Mouse (Mus musculus) midbrain, postnatal 0 days (tissue): Measurements from ENCODE around the gene Gxylt2. TPM values are rescaled to one million over a fixed set of nuclear protein-coding genes. Genes with fewer than 3 reads are reported as not detected.

Experiments
- ATAC-seq: fragments of 200-750 bp; cut with Nextera tagmentation; 2 replicates; pipeline ENCODE4 v1.8.0; 2017; ENCODE audit warnings: moderate number of reproducible peaks, mild to moderate bottlenecking, moderate TSS enrichment, moderate library complexity; ENCODE audit not compliant: low FRiP score
- DNase-seq: peaks from one replicate; pipeline ENCODE4 v3.0.0-alpha.2; 2015; ENCODE audit warnings: low spot score
- H3K27ac ChIP-seq: fragments of 300-500 bp; sonication (generic); 2 replicates; pipeline ENCODE4 v1.5.1; 2014; ENCODE audit warnings: low read depth, mild to moderate bottlenecking, low read length, mixed read lengths
- H3K27me3 ChIP-seq: fragments of 300-500 bp; sonication (generic); 2 replicates; pipeline ENCODE4 v1.6.1; 2014; ENCODE audit warnings: low read length, control low read depth, mixed read lengths; ENCODE audit not compliant: insufficient read depth
- H3K36me3 ChIP-seq: fragments of 300-500 bp; sonication (generic); 2 replicates; pipeline ENCODE4 v1.6.1; 2014; ENCODE audit warnings: low read length, control low read depth, mixed read lengths; ENCODE audit not compliant: insufficient read depth
- H3K4me1 ChIP-seq: fragments of 300-500 bp; sonication (generic); 2 replicates; pipeline ENCODE4 v1.6.1; 2014; ENCODE audit warnings: mild to moderate bottlenecking, control low read depth, antibody characterized with exemption, low read length, mixed read lengths; ENCODE audit not compliant: insufficient read depth
- H3K4me2 ChIP-seq: fragments of 300-500 bp; sonication (generic); 2 replicates; pipeline ENCODE4 v1.6.1; 2014; ENCODE audit warnings: low read depth, mild to moderate bottlenecking, low read length, mixed read lengths; ENCODE audit not compliant: poor library complexity, severe bottlenecking
- H3K4me3 ChIP-seq: fragments of 300-500 bp; sonication (generic); 2 replicates; pipeline ENCODE4 v1.5.1; 2014; ENCODE audit warnings: low read depth, mild to moderate bottlenecking, low read length, moderate library complexity
- H3K9ac ChIP-seq: fragments of 300-500 bp; sonication (generic); replicated peaks from 2 replicates; pipeline ENCODE4 v1.6.1; 2014; ENCODE audit warnings: mild to moderate bottlenecking, low read length, moderate library complexity, mixed read lengths; ENCODE audit not compliant: poor library complexity, severe bottlenecking
- H3K9me3 ChIP-seq: fragments of 300-500 bp; sonication (generic); 2 replicates; pipeline ENCODE4 v1.6.1; 2016; ENCODE audit warnings: low read length, control low read depth
- CTCF ChIP-seq: IDR thresholded peaks from 2 replicates; pipeline ENCODE4 v1.5.1; 2016; ENCODE audit warnings: antibody characterized with exemption, mild to moderate bottlenecking
- WGBS: fragments of 180-500 bp; shearing (Covaris S2); extraction: QIAGEN DNeasy Blood & Tissue Kit; methylation state at CpG from one replicate; pipeline ENCODE4 v1.1.7; 2014; 5-methylcytosine and 5-hydroxymethylcytosine counted together
- polyA plus RNA-seq: library from polyadenylated mRNA; unstranded; fragments of >200 nt; fragmentation: Nextera tagmentation; extraction: Ambion mirVana; gene quantifications from 2 replicates; pipeline ENCODE4 v1.2.1, GENCODE M21; 2015
- total RNA-seq: library from RNA; depleted of rRNA; stranded (reverse); fragments of >200 nt; gene quantifications from 2 replicates; pipeline ENCODE4 v1.2.3, GENCODE M21; 2014

Gxylt2 gene
- total and polyA plus RNA-seq, 2 experiments from 2014 or later = 2.0 to 3.1 TPM

DNA sequence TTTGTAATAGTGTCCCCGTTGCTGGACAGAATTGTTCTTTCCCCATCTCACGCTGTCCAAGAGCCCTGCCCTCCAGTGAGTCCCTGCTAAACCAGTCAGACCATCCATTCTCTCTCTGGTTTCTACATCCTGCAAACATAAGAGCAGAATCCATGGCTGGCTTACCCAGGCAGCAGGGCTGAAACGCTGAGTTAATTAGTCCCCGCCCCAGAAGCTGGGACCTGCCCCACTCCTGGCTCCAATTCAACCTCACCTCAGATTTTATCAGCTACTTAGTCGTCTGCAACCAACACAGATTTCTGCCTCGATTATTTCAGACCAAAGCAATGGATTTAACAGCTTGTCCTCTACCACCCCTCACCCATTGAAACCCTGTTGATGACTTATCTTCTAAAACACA, 91.3 kb downstream of the Gxylt2 start:
- peak; percentile 5 for DNase-seq

DNA sequence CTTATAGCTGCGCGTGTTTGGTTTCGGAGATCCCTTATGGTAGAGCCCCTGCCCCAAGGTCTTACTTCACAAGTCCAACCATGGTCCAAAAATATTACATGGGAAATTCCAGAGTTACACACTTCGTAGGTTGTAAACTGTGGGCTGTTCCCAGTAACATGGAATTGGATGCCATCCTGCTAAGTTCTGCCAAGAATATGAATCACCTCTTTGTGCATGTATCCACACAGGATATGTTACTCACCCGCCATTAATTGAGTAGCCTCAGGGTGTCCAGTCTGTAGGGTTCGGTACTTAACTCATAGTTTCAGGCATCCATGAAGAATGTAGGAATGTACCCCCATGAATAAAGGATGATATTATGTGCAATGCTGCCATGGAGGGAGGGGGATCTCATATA, 94.8 kb downstream of the Gxylt2 start:
- no peaks in the 10 kb centered on the region for H3K4me1 ChIP-seq
- WGBS = 92% methylated on average over 6 of the region's 6 CpGs
- no peaks in the 10 kb centered on the region for H3K36me3 ChIP-seq
- ATAC-seq (no peak), DNase-seq (no peak)
- no peaks in the 10 kb centered on the region for H3K9me3 ChIP-seq
- H3K4me2 ChIP-seq = no peak overlapping the region
- H3K27ac ChIP-seq = no peak overlapping the region
- no peak for TF ChIP-seq CTCF
- no peak overlapping the region for H3K4me3 ChIP-seq
- H3K27me3 ChIP-seq = no peaks in the 10 kb centered on the region
- H3K9ac ChIP-seq = no peak overlapping the region

More for the DNA sequence above, 91.3 kb downstream of the Gxylt2 start:
- H3K4me1 ChIP-seq = no peaks in the 10 kb centered on the region
- no peak overlapping the region for H3K27ac ChIP-seq
- no peaks in the 10 kb centered on the region for H3K27me3 ChIP-seq
- no peak for ATAC-seq
- H3K9ac ChIP-seq = no peak overlapping the region
- no peak overlapping the region for H3K4me2 ChIP-seq
- H3K4me3 ChIP-seq = no peak overlapping the region
- H3K9me3 ChIP-seq = no peaks in the 10 kb centered on the region
- TF ChIP-seq CTCF = no peak
- WGBS = 61% methylated on average over 6 of the region's 6 CpGs
- no peaks in the 10 kb centered on the region for H3K36me3 ChIP-seq

DNA sequence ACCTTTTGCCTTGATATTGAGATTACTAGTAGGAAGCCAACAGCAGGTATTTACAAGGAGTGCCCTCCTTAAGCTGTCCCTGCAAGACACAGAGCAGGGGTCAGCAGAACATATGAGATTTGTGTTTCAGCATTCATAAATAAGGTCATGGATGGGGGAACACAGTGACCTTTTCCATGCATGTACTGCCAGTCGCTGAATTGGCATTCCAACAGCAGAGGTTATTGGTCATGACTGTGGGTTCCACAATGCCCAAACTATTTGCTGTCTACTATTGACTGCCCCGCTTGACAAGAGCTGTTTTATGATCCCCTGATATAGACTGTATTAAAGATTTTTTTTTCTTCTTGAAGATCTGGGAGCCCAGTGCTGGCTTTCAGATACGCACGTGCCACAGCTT, 95.2 kb downstream of the Gxylt2 start:
- Histone ChIP-seq H3K4me3 (no peak overlapping the region), H3K9me3 (no peaks in the 10 kb centered on the region), H3K27me3 (no peaks in the 10 kb centered on the region), H3K4me1 (no peaks in the 10 kb centered on the region), H3K4me2 (no peak overlapping the region), H3K27ac (no peak overlapping the region), H3K36me3 (no peaks in the 10 kb centered on the region), H3K9ac (no peak overlapping the region)
- 93% methylated on average over 4 of the region's 4 CpGs for WGBS
- no peak for TF ChIP-seq CTCF
- DNase-seq (no peak), ATAC-seq (no peak)

DNA sequence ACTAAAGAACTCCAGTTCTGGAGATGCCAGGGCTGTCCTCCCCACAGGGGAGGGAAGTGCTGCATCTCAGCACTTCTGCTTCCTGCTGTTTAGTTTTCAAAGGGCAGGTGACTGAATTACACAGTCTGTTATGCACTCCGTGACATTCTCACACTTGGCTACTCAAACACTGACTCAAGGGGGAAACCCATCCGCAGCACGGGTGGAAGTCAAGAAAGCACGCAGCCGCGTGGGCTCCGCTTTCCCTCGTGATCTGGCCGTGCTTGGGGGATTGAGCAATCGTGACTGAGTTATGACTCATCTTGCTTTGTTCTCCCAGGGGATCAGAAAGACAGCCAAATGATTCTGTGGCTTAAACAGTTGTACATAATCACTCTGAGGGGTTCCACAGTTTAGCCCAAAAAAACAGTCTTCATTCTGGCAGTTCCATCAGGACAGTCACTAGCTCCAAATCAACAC, 96.0 kb downstream of the Gxylt2 start:
- no peak overlapping the region for H3K9ac ChIP-seq
- H3K9me3 ChIP-seq = no peaks in the 10 kb centered on the region
- no peaks in the 10 kb centered on the region for H3K36me3 ChIP-seq
- DNase-seq = peak; percentile 34
- no peak for TF ChIP-seq CTCF
- no peak for ATAC-seq
- no peaks in the 10 kb centered on the region for H3K4me1 ChIP-seq
- no peak overlapping the region for H3K4me2 ChIP-seq
- H3K27me3 ChIP-seq = no peaks in the 10 kb centered on the region
- H3K27ac ChIP-seq = no peak overlapping the region
- no peak overlapping the region for H3K4me3 ChIP-seq
- WGBS = 60% methylated on average over 10 of the region's 10 CpGs

DNA sequence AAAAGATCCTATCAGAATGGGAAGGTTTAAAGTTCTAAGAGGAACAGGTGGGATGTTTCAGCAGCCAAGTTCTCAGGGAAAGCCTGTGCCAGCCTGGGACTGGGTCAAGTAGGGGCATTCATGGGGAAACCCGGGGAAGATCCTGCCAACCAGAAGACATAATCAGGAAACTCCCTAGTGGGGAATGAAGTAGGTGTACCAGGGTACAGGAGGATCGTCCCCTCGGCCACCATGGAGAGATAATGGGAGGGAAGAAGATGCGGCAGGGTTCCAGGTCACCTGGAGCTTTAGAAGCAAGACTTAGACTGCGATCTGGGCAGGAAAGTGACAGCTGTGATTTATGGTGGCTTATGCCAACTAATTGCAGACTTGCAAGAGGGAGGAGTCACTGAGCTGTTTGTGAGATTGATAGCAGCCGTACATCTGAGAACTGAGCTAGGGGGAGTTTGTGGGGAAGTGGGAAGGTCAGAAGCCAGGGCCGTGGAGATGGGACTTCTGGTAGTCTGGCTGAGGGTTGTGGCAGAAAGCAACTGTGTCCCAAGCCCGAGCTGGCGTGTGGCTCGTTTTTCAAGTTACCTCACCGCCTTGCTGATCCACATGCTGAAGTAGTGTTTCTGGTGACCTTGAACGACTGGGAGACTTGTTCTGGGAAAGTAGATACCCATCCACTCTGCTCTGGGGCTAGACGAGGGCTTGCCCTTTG, 98.0 kb downstream of the Gxylt2 start:
- DNase-seq (peak; percentile 57), ATAC-seq (no peak)
- Histone ChIP-seq H3K36me3 (no peaks in the 10 kb centered on the region), H3K27ac (no peak overlapping the region), H3K9me3 (no peaks in the 10 kb centered on the region), H3K9ac (no peak overlapping the region), H3K4me2 (no peak overlapping the region), H3K27me3 (no peaks in the 10 kb centered on the region), H3K4me1 (no peaks in the 10 kb centered on the region), H3K4me3 (no peak overlapping the region)
- 87% methylated on average over 13 of the region's 13 CpGs for WGBS
- TF ChIP-seq CTCF = no peak

DNA sequence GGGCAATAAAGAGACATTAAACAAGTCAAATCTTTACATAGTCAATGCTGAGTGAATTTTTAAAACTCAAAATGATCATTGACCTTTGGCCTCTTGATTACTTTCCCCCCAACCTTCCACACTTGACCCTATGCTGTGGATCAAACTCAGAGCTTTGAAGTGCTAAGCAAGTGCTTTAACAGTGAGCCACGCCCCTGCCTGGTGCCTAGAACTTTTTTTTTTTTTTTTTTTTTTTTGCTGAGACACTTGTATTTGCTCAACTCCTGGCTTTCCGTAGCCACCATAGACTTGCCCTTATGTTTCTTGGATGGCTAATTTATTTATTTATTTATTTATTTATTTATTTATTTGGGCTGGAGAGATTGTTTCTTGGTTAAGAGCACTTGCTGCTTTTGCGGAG, 98.7 kb downstream of the Gxylt2 start:
- Histone ChIP-seq H3K27ac (no peak overlapping the region), H3K9ac (no peak overlapping the region), H3K9me3 (no peaks in the 10 kb centered on the region), H3K4me3 (no peak overlapping the region), H3K4me2 (no peak overlapping the region), H3K27me3 (no peaks in the 10 kb centered on the region), H3K4me1 (no peaks in the 10 kb centered on the region), H3K36me3 (no peaks in the 10 kb centered on the region)
- DNase-seq (no peak), ATAC-seq (no peak)
- 93% methylated on average over 3 of the region's 3 CpGs for WGBS
- TF ChIP-seq CTCF = no peak
